Mouse (Mus musculus) liver, adult 2 months (tissue): ENCODE measurements around the gene Lxn. TPM values are rescaled to one million over a fixed set of nuclear protein-coding genes. Genes with fewer than 3 reads are reported as not detected.

Source experiments
- DNase-seq: peaks from one replicate; pipeline ENCODE4 v3.0.0-alpha.2; 2011; ENCODE audit warnings: low read depth, low spot score; ENCODE audit errors: extremely low read depth
- H3K27ac ChIP-seq: fragments of 200-500 bp; replicated peaks from 2 replicates; pipeline ENCODE4 v1.5.1; 2012; ENCODE audit warnings: low read depth, mild to moderate bottlenecking, control low read depth, inconsistent platforms, low read length; ENCODE audit not compliant: insufficient read depth
- H3K27me3 ChIP-seq: fragments of 200-500 bp; 2 replicates; pipeline ENCODE4 v1.6.1; 2012; ENCODE audit warnings: mild to moderate bottlenecking, moderate library complexity, low read length, inconsistent platforms; ENCODE audit not compliant: control insufficient read depth, insufficient read depth
- H3K36me3 ChIP-seq: fragments of 200-500 bp; 2 replicates; pipeline ENCODE4 v1.6.1; 2012; ENCODE audit warnings: low read length, inconsistent platforms; ENCODE audit not compliant: control insufficient read depth, insufficient read depth
- H3K4me1 ChIP-seq: fragments of 200-500 bp; 2 replicates; pipeline ENCODE4 v1.6.1; 2011; ENCODE audit warnings: low read length; ENCODE audit not compliant: control insufficient read depth, insufficient read depth
- H3K4me3 ChIP-seq: fragments of 200-500 bp; 2 replicates; pipeline ENCODE4 v1.5.1; 2011; ENCODE audit warnings: low read depth, mild to moderate bottlenecking, control low read depth, low read length, moderate library complexity; ENCODE audit not compliant: insufficient read depth
- H3K79me2 ChIP-seq: fragments of 200-500 bp; 2 replicates; pipeline ENCODE4 v1.6.1; 2012; ENCODE audit warnings: inconsistent platforms, mild to moderate bottlenecking, low read length, moderate library complexity; ENCODE audit not compliant: control insufficient read depth, insufficient read depth
- H3K9ac ChIP-seq: fragments of 200-500 bp; 2 replicates; pipeline ENCODE4 v1.6.1; 2012; ENCODE audit warnings: low read depth, mild to moderate bottlenecking, control low read depth, inconsistent platforms, low read length
- CTCF ChIP-seq: fragments of 200-500 bp; IDR thresholded peaks from 2 replicates; pipeline ENCODE4 v1.5.1; 2011; ENCODE audit warnings: low read depth, low read length, control low read depth
- POLR2A ChIP-seq: fragments of 200-500 bp; IDR thresholded peaks from 2 replicates; pipeline ENCODE4 v1.6.1; 2011; ENCODE audit warnings: low read length, control low read depth; ENCODE audit not compliant: insufficient read depth; ENCODE audit errors: extremely low read depth
- WGBS: fragments of 180-500 bp; shearing (Covaris S2); methylation state at CpG from one replicate; pipeline ENCODE4 v1.1.7; 2018; 5-methylcytosine and 5-hydroxymethylcytosine counted together
- polyA plus RNA-seq: library from polyadenylated mRNA; depleted of rRNA; stranded (reverse); fragments of >200 nt; gene quantifications from 2 replicates; pipeline ENCODE4 v1.2.3, GENCODE M21; 2012
- total RNA-seq: library from RNA; depleted of rRNA; stranded (reverse); fragments of >200 nt; gene quantifications from 2 replicates; pipeline ENCODE4 v1.2.3, GENCODE M21; 2014

Lxn gene
- total and polyA plus RNA-seq, 2 experiments = 0.09 to 2.8 TPM

- DNase-seq = no peak
- H3K9ac ChIP-seq = no peak overlapping the region
- no peak overlapping the region for H3K4me3 ChIP-seq
- 95% methylated on average over 4 of the region's 4 CpGs for WGBS
- no peaks in the 10 kb centered on the region; the same call in 1 of the 2 replicates for H3K36me3 ChIP-seq
- peaks cover 3% of the 10 kb centered on the region for H3K79me2 ChIP-seq
- H3K27ac ChIP-seq = no peak overlapping the region
- TF ChIP-seq CTCF (no peak), POLR2A (no peak)
- H3K4me1 ChIP-seq = no peaks in the 10 kb centered on the region
- no peaks in the 10 kb centered on the region for H3K27me3 ChIP-seq
These were observed 35.7 kb upstream of the Lxn start for GRCm38 (mm10) chr3:67499406-67499791.

GRCm38 (mm10) chr3:67498773-67499405 lies 35.2 kb upstream of the Lxn start:
- Histone ChIP-seq H3K27ac (no peak overlapping the region), H3K9ac (no peak overlapping the region), H3K4me1 (no peaks in the 10 kb centered on the region), H3K36me3 (peaks cover 2% of the 10 kb centered on the region; the same call in 1 of the 2 replicates), H3K4me3 (no peak overlapping the region), H3K27me3 (no peaks in the 10 kb centered on the region), H3K79me2 (peaks cover 3% of the 10 kb centered on the region; the same call in 1 of the 2 replicates)
- DNase-seq = no peak
- 89% methylated on average over 8 of the region's 8 CpGs for WGBS
- TF ChIP-seq POLR2A (no peak), CTCF (no peak)

- no peak overlapping the region for H3K4me3 ChIP-seq
- H3K9ac ChIP-seq = no peak overlapping the region
- H3K79me2 ChIP-seq = peaks cover 3% of the 10 kb centered on the region; the same call in 1 of the 2 replicates
- H3K27me3 ChIP-seq = no peaks in the 10 kb centered on the region
- no peak overlapping the region for H3K27ac ChIP-seq
- no peak for DNase-seq
- 69% methylated on average over 2 of the region's 2 CpGs for WGBS
- H3K36me3 ChIP-seq = peaks cover 6% of the 10 kb centered on the region; the same call in 1 of the 2 replicates
- TF ChIP-seq CTCF (no peak), POLR2A (no peak)
- H3K4me1 ChIP-seq = no peaks in the 10 kb centered on the region
These were observed 34.3 kb upstream of the Lxn start for GRCm38 (mm10) chr3:67497998-67498397.

- no peak overlapping the region for H3K4me3 ChIP-seq
- H3K79me2 ChIP-seq = peaks cover 3% of the 10 kb centered on the region; the same call in 1 of the 2 replicates
- no peak for DNase-seq
- no peaks in the 10 kb centered on the region for H3K27me3 ChIP-seq
- 88% methylated on average over 10 of the region's 10 CpGs for WGBS
- H3K4me1 ChIP-seq = no peaks in the 10 kb centered on the region
- H3K27ac ChIP-seq = no peak overlapping the region
- no peak overlapping the region for H3K9ac ChIP-seq
- H3K36me3 ChIP-seq = peaks cover 11% of the 10 kb centered on the region; the same call in 1 of the 2 replicates
- TF ChIP-seq CTCF (no peak), POLR2A (no peak)
These were observed 32.6 kb upstream of the Lxn start for GRCm38 (mm10) chr3:67496310-67496709.

- peaks cover 17% of the 10 kb centered on the region; the same call in 1 of the 2 replicates for H3K36me3 ChIP-seq
- no peak overlapping the region for H3K4me3 ChIP-seq
- WGBS = 89% methylated on average over 8 of the region's 8 CpGs
- no peaks in the 10 kb centered on the region for H3K4me1 ChIP-seq
- no peak for DNase-seq
- H3K27ac ChIP-seq = no peak overlapping the region
- no peak for TF ChIP-seq CTCF
- TF ChIP-seq POLR2A = no peak
- no peaks in the 10 kb centered on the region for H3K27me3 ChIP-seq
- no peaks in the 10 kb centered on the region for H3K79me2 ChIP-seq
- H3K9ac ChIP-seq = no peak overlapping the region
These were observed 29.4 kb upstream of the Lxn start for GRCm38 (mm10) chr3:67493132-67493531.
